Mouse (Mus musculus): Measurements from ENCODE around the gene Sgf29. TPM values are rescaled to one million over a fixed set of nuclear protein-coding genes. Genes with fewer than 3 reads are reported as not detected.

Sgf29 gene
- polyA plus RNA-seq, 1 experiment from 2014 or later, result 28.9 TPM

- DNase-seq (ENCODE audit: low spot score) (no peak), ATAC-seq (ENCODE audit: low FRiP score, low TSS enrichment) (no peak)
- Histone ChIP-seq H3K4me3 (ENCODE audit: low read depth, low read length) (no peak overlapping the region), H3K9ac (ENCODE audit: low read length) (no peak overlapping the region), H3K9me3 (ENCODE audit: control insufficient read depth, low read length) (no peaks in the 10 kb centered on the region), H3K36me3 (ENCODE audit: control insufficient read depth, insufficient read depth, low read length) (no peaks in the 10 kb centered on the region), H3K4me1 (replicated peaks; ENCODE audit: control insufficient read depth, insufficient read depth) (no peaks in the 10 kb centered on the region), H3K27ac (replicated peaks) (no peak overlapping the region), H3K4me2 (replicated peaks; ENCODE audit: low read depth) (no peak overlapping the region), H3K27me3 (ENCODE audit: control insufficient read depth, insufficient read depth, low read length) (no peaks in the 10 kb centered on the region)
- WGBS, result 74% methylated on average over 4 of the region's 4 CpGs
- no peak for TF ChIP-seq CTCF (IDR thresholded peaks at IDR 0.05; ENCODE audit: low read depth)
Measured at GRCm38 (mm10) chr7:126715679-126716078, 66.6 kb downstream of the Sgf29 start.

GRCm38 (mm10) chr7:126717566-126717965 is 68.5 kb downstream of the Sgf29 start:
- Histone ChIP-seq H3K9ac (ENCODE audit: low read length) (no peak overlapping the region), H3K9me3 (ENCODE audit: control insufficient read depth, low read length) (no peaks in the 10 kb centered on the region), H3K4me1 (replicated peaks; ENCODE audit: control insufficient read depth, insufficient read depth) (no peaks in the 10 kb centered on the region), H3K4me3 (ENCODE audit: low read depth, low read length) (no peak overlapping the region), H3K27ac (replicated peaks) (no peak overlapping the region), H3K4me2 (replicated peaks; ENCODE audit: low read depth) (no peak overlapping the region), H3K27me3 (ENCODE audit: control insufficient read depth, insufficient read depth, low read length) (no peaks in the 10 kb centered on the region), H3K36me3 (ENCODE audit: control insufficient read depth, insufficient read depth, low read length) (no peaks in the 10 kb centered on the region)
- DNase-seq (ENCODE audit: low spot score) (no peak), ATAC-seq (ENCODE audit: low FRiP score, low TSS enrichment) (no peak)
- TF ChIP-seq EP300 (optimal IDR thresholded peaks at IDR 0.05), result no peak
- no peak for TF ChIP-seq CTCF (IDR thresholded peaks at IDR 0.05; ENCODE audit: low read depth)
- 63% methylated on average over 3 of the region's 3 CpGs for WGBS

DNA sequence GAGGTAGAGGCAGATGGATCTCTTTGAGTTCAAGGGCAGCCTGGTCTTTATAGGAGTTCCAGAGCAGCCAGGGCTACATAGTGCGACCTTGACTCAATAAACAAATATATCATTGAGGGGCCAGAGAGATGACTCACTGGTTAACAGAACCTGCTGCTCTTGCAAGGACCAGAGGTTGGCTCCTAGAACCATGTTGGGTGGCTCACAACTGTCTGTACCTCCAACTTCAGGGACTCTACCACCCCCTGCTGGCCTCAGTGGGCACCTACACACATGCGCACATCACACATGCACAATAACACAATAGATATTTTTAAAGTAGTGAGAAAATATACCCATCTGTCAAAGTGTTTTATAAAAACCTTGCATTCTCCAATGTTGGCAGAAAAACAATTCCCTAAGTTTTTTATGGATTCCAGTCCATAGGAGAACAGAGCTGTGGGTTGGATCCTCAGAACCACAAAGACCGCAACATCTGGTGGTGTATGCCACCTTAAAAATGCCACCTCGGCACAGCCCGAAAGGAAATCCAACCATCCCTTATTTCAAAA is 69.8 kb downstream of the Sgf29 start:
- TF ChIP-seq CTCF (IDR thresholded peaks at IDR 0.05; ENCODE audit: low read depth), result peak; percentile 30; the same call in 1 of the 2 replicates
- no peak for TF ChIP-seq EP300 (optimal IDR thresholded peaks at IDR 0.05)
- no peaks in the 10 kb centered on the region for H3K9me3 ChIP-seq (ENCODE audit: control insufficient read depth, low read length)
- no peak overlapping the region for H3K9ac ChIP-seq (ENCODE audit: low read length)
- no peaks in the 10 kb centered on the region for H3K4me1 ChIP-seq (replicated peaks; ENCODE audit: control insufficient read depth, insufficient read depth)
- H3K27ac ChIP-seq (replicated peaks), result no peak overlapping the region
- ATAC-seq (ENCODE audit: low FRiP score, low TSS enrichment) (no peak), DNase-seq (ENCODE audit: low spot score) (no peak)
- H3K4me3 ChIP-seq (ENCODE audit: low read depth, low read length), result no peak overlapping the region
- 89% methylated on average over 5 of the region's 5 CpGs for WGBS
- H3K27me3 ChIP-seq (ENCODE audit: control insufficient read depth, insufficient read depth, low read length), result no peaks in the 10 kb centered on the region
- H3K36me3 ChIP-seq (ENCODE audit: control insufficient read depth, insufficient read depth, low read length), result no peaks in the 10 kb centered on the region
- no peak overlapping the region for H3K4me2 ChIP-seq (replicated peaks; ENCODE audit: low read depth)

GRCm38 (mm10) chr7:126721635-126722034 is 72.5 kb downstream of the Sgf29 start:
- no peaks in the 10 kb centered on the region for H3K36me3 ChIP-seq (ENCODE audit: control insufficient read depth, insufficient read depth, low read length)
- TF ChIP-seq EP300 (optimal IDR thresholded peaks at IDR 0.05) (no peak), CTCF (IDR thresholded peaks at IDR 0.05; ENCODE audit: low read depth) (no peak)
- DNase-seq (ENCODE audit: low spot score), result no peak
- no peak overlapping the region for H3K9ac ChIP-seq (ENCODE audit: low read length)
- no peaks in the 10 kb centered on the region for H3K4me1 ChIP-seq (replicated peaks; ENCODE audit: control insufficient read depth, insufficient read depth)
- no peak overlapping the region for H3K4me3 ChIP-seq (ENCODE audit: low read depth, low read length)
- WGBS, result 90% methylated on average over 13 of the region's 13 CpGs
- no peaks in the 10 kb centered on the region for H3K9me3 ChIP-seq (ENCODE audit: control insufficient read depth, low read length)
- H3K27me3 ChIP-seq (ENCODE audit: control insufficient read depth, insufficient read depth, low read length), result no peaks in the 10 kb centered on the region
- H3K4me2 ChIP-seq (replicated peaks; ENCODE audit: low read depth), result no peak overlapping the region
- no peak for ATAC-seq (ENCODE audit: low FRiP score, low TSS enrichment)
- no peak overlapping the region for H3K27ac ChIP-seq (replicated peaks)

Other genes starting within 250 kb of the Sgf29 start
- gene Cd19, start 234.4 kb upstream of the Sgf29 start, polyA plus RNA-seq (2015; fragmentation: Nextera tagmentation; extraction: Ambion mirVana), result 0.08 and 0.17 TPM in 2 replicates
- gene Rabep2, start 220.6 kb upstream of the Sgf29 start, polyA plus RNA-seq (2015; fragmentation: Nextera tagmentation; extraction: Ambion mirVana), result 19.4 and 20.7 TPM in 2 replicates
- gene Atp2a1, start 186.2 kb upstream of the Sgf29 start, polyA plus RNA-seq (2015; fragmentation: Nextera tagmentation; extraction: Ambion mirVana), result 0.59 and 1.8 TPM in 2 replicates
- 20.0 and 24.0 TPM in 2 replicates for gene Sh2b1, start 173.9 kb upstream of the Sgf29 start, polyA plus RNA-seq (2015; fragmentation: Nextera tagmentation; extraction: Ambion mirVana)
- gene Tufm, start 161.9 kb upstream of the Sgf29 start, polyA plus RNA-seq (2015; fragmentation: Nextera tagmentation; extraction: Ambion mirVana), result 73.9 and 77.5 TPM in 2 replicates
- gene Atxn2l, start 145.9 kb upstream of the Sgf29 start, polyA plus RNA-seq (2015; fragmentation: Nextera tagmentation; extraction: Ambion mirVana), result 16.9 and 19.6 TPM in 2 replicates
- gene Eif3c, start 82.9 kb upstream of the Sgf29 start, polyA plus RNA-seq (2015; fragmentation: Nextera tagmentation; extraction: Ambion mirVana), result 150 and 163 TPM in 2 replicates
- 0.46 and 0.56 TPM in 2 replicates for gene Apobr, start 64.4 kb upstream of the Sgf29 start, polyA plus RNA-seq (2015; fragmentation: Nextera tagmentation; extraction: Ambion mirVana)
- 17.2 and 17.7 TPM in 2 replicates for gene Cln3, start 63.5 kb upstream of the Sgf29 start, polyA plus RNA-seq (2015; fragmentation: Nextera tagmentation; extraction: Ambion mirVana)
- 0.10 and 0.13 TPM in 2 replicates for gene Il27, start 54.4 kb upstream of the Sgf29 start, polyA plus RNA-seq (2015; fragmentation: Nextera tagmentation; extraction: Ambion mirVana)
- gene Nupr1, start 18.4 kb upstream of the Sgf29 start, polyA plus RNA-seq (2015; fragmentation: Nextera tagmentation; extraction: Ambion mirVana), result 140 and 182 TPM in 2 replicates
- gene Sult1a1, start 27.1 kb downstream of the Sgf29 start, polyA plus RNA-seq (2015; fragmentation: Nextera tagmentation; extraction: Ambion mirVana), result 10.9 and 12.4 TPM in 2 replicates
- 92.3 and 93.4 TPM in 2 replicates for gene Bola2, start 46.1 kb downstream of the Sgf29 start, polyA plus RNA-seq (2015; fragmentation: Nextera tagmentation; extraction: Ambion mirVana)
- 6.1 and 6.2 TPM in 2 replicates for gene Slx1b, start 46.5 kb downstream of the Sgf29 start, polyA plus RNA-seq (2015; fragmentation: Nextera tagmentation; extraction: Ambion mirVana)
- 15.7 and 16.9 TPM in 2 replicates for gene Coro1a, start 58.5 kb downstream of the Sgf29 start, polyA plus RNA-seq (2015; fragmentation: Nextera tagmentation; extraction: Ambion mirVana)
- 114 and 116 TPM in 2 replicates for gene Mapk3, start 110.3 kb downstream of the Sgf29 start, polyA plus RNA-seq (2015; fragmentation: Nextera tagmentation; extraction: Ambion mirVana)
- gene Gdpd3, start 117.0 kb downstream of the Sgf29 start, polyA plus RNA-seq (2015; fragmentation: Nextera tagmentation; extraction: Ambion mirVana), result 51.3 and 53.1 TPM in 2 replicates
- 86.0 and 102 TPM in 2 replicates for gene Ypel3, start 127.6 kb downstream of the Sgf29 start, polyA plus RNA-seq (2015; fragmentation: Nextera tagmentation; extraction: Ambion mirVana)
- gene Tbx6, start 132.2 kb downstream of the Sgf29 start, polyA plus RNA-seq (2015; fragmentation: Nextera tagmentation; extraction: Ambion mirVana), result 0.08 and 0.18 TPM in 2 replicates
- gene Ppp4c, start 143.2 kb downstream of the Sgf29 start, polyA plus RNA-seq (2015; fragmentation: Nextera tagmentation; extraction: Ambion mirVana), result 118 and 122 TPM in 2 replicates
- gene Fam57b, start 148.4 kb downstream of the Sgf29 start, polyA plus RNA-seq (2015; fragmentation: Nextera tagmentation; extraction: Ambion mirVana), result 0.57 and 0.59 TPM in 2 replicates
- gene 4930451I11Rik, start 182.3 kb downstream of the Sgf29 start, polyA plus RNA-seq (2015; fragmentation: Nextera tagmentation; extraction: Ambion mirVana), result not detected in 2 replicates
- gene Doc2a, start 198.1 kb downstream of the Sgf29 start, polyA plus RNA-seq (2015; fragmentation: Nextera tagmentation; extraction: Ambion mirVana), result 0.15 and 0.41 TPM in 2 replicates
- 5.7 and 7.6 TPM in 2 replicates for gene Hirip3, start 212.7 kb downstream of the Sgf29 start, polyA plus RNA-seq (2015; fragmentation: Nextera tagmentation; extraction: Ambion mirVana)
- 31.0 and 34.4 TPM in 2 replicates for gene Ino80e, start 213.1 kb downstream of the Sgf29 start, polyA plus RNA-seq (2015; fragmentation: Nextera tagmentation; extraction: Ambion mirVana)
- gene Taok2, start 235.4 kb downstream of the Sgf29 start, polyA plus RNA-seq (2015; fragmentation: Nextera tagmentation; extraction: Ambion mirVana), result 13.9 TPM in 2 replicates

Measured in stomach, postnatal 0 days (tissue).